Mouse (Mus musculus): ENCODE data around the gene Sys1. TPM values are rescaled to one million over a fixed set of nuclear protein-coding genes. Genes with fewer than 3 reads are reported as not detected.

Gene Sys1
- polyA plus RNA-seq, 1 experiment: 10.3 TPM

- TF ChIP-seq TAL1 (IDR thresholded peaks at IDR 0.05; ENCODE audit: low read length) (no peak), GATA1 (IDR thresholded peaks at IDR 0.05; ENCODE audit: low read length) (no peak)
- Histone ChIP-seq H3K4me1 (ENCODE audit: control insufficient read depth) (no peaks in the 10 kb centered on the region), H3K36me3 (ENCODE audit: control insufficient read depth) (peaks cover 3% of the 10 kb centered on the region; the same call in 1 of the 2 replicates), H3K4me3 (replicated peaks) (no peak overlapping the region), H3K27me3 (ENCODE audit: control insufficient read depth) (peaks cover 6% of the 10 kb centered on the region; the same call in 1 of the 2 replicates), H3K9me3 (ENCODE audit: control insufficient read depth, low read length) (no peaks in the 10 kb centered on the region)
These were observed 24.9 kb upstream of the Sys1 start for GRCm38 (mm10) chr2:164431676-164432465.

- no peaks in the 10 kb centered on the region for H3K9me3 ChIP-seq (ENCODE audit: control insufficient read depth, low read length)
- no peak overlapping the region for H3K4me3 ChIP-seq (replicated peaks)
- no peaks in the 10 kb centered on the region for H3K4me1 ChIP-seq (ENCODE audit: control insufficient read depth)
- peaks cover 3% of the 10 kb centered on the region; the same call in 1 of the 2 replicates for H3K36me3 ChIP-seq (ENCODE audit: control insufficient read depth)
- no peak for TF ChIP-seq GATA1 (IDR thresholded peaks at IDR 0.05; ENCODE audit: low read length)
- no peak for TF ChIP-seq TAL1 (IDR thresholded peaks at IDR 0.05; ENCODE audit: low read length)
- peaks cover 7% of the 10 kb centered on the region; the same call in 1 of the 2 replicates for H3K27me3 ChIP-seq (ENCODE audit: control insufficient read depth)
These were observed 24.1 kb upstream of the Sys1 start for GRCm38 (mm10) chr2:164432541-164433191.

GRCm38 (mm10) chr2:164433278-164433895 is 23.4 kb upstream of the Sys1 start:
- peaks cover 7% of the 10 kb centered on the region; the same call in 1 of the 2 replicates for H3K27me3 ChIP-seq (ENCODE audit: control insufficient read depth)
- peaks cover 3% of the 10 kb centered on the region; the same call in 1 of the 2 replicates for H3K36me3 ChIP-seq (ENCODE audit: control insufficient read depth)
- TF ChIP-seq GATA1 (IDR thresholded peaks at IDR 0.05; ENCODE audit: low read length) (no peak), TAL1 (IDR thresholded peaks at IDR 0.05; ENCODE audit: low read length) (no peak)
- no peaks in the 10 kb centered on the region for H3K9me3 ChIP-seq (ENCODE audit: control insufficient read depth, low read length)
- H3K4me1 ChIP-seq (ENCODE audit: control insufficient read depth): no peaks in the 10 kb centered on the region
- no peak overlapping the region for H3K4me3 ChIP-seq (replicated peaks)

GRCm38 (mm10) chr2:164434681-164435080 is 22.1 kb upstream of the Sys1 start:
- no peaks in the 10 kb centered on the region for H3K36me3 ChIP-seq (ENCODE audit: control insufficient read depth)
- H3K9me3 ChIP-seq (ENCODE audit: control insufficient read depth, low read length): no peaks in the 10 kb centered on the region
- peaks cover 6% of the 10 kb centered on the region; the same call in 1 of the 2 replicates for H3K27me3 ChIP-seq (ENCODE audit: control insufficient read depth)
- no peak overlapping the region for H3K4me3 ChIP-seq (replicated peaks)
- no peak for TF ChIP-seq TAL1 (IDR thresholded peaks at IDR 0.05; ENCODE audit: low read length)
- TF ChIP-seq GATA1 (IDR thresholded peaks at IDR 0.05; ENCODE audit: low read length): no peak
- H3K4me1 ChIP-seq (ENCODE audit: control insufficient read depth): no peaks in the 10 kb centered on the region

GRCm38 (mm10) chr2:164435216-164436090 is 21.3 kb upstream of the Sys1 start:
- no peaks in the 10 kb centered on the region for H3K9me3 ChIP-seq (ENCODE audit: control insufficient read depth, low read length)
- H3K36me3 ChIP-seq (ENCODE audit: control insufficient read depth): no peaks in the 10 kb centered on the region; the same call in 1 of the 2 replicates
- peaks cover 4% of the 10 kb centered on the region; the same call in 1 of the 2 replicates for H3K27me3 ChIP-seq (ENCODE audit: control insufficient read depth)
- TF ChIP-seq GATA1 (IDR thresholded peaks at IDR 0.05; ENCODE audit: low read length) (no peak), TAL1 (IDR thresholded peaks at IDR 0.05; ENCODE audit: low read length) (no peak)
- H3K4me3 ChIP-seq (replicated peaks): no peak overlapping the region
- H3K4me1 ChIP-seq (ENCODE audit: control insufficient read depth): no peaks in the 10 kb centered on the region

GRCm38 (mm10) chr2:164436215-164436913 is 20.4 kb upstream of the Sys1 start:
- Histone ChIP-seq H3K36me3 (ENCODE audit: control insufficient read depth) (no peaks in the 10 kb centered on the region; the same call in 1 of the 2 replicates), H3K9me3 (ENCODE audit: control insufficient read depth, low read length) (no peaks in the 10 kb centered on the region), H3K4me3 (replicated peaks) (no peak overlapping the region), H3K4me1 (ENCODE audit: control insufficient read depth) (no peaks in the 10 kb centered on the region), H3K27me3 (ENCODE audit: control insufficient read depth) (peaks cover 9% of the 10 kb centered on the region)
- TF ChIP-seq TAL1 (IDR thresholded peaks at IDR 0.05; ENCODE audit: low read length): no peak
- TF ChIP-seq GATA1 (IDR thresholded peaks at IDR 0.05; ENCODE audit: low read length): no peak

DNA sequence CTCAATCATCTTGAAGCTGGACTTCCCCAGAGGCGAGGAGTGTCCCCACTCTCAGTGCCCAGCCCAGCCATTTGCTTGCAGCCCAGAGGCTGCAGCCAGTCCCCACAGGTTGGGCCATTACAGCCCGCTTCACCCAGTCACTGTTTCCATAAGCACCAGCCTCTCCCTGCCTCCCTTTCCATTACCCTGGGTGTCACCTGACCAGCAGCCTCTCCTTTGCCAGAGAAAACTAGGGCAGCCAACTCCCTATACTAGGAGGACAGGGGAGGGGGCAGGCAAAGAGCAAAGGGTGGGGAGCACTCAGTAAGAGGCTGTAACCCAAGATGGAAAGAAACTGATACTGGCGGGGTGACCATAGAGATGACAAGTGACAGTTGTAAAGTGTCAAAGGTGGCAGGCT is 19.8 kb upstream of the Sys1 start:
- no peak for TF ChIP-seq TAL1 (IDR thresholded peaks at IDR 0.05; ENCODE audit: low read length)
- no peak for TF ChIP-seq GATA1 (IDR thresholded peaks at IDR 0.05; ENCODE audit: low read length)

DNA sequence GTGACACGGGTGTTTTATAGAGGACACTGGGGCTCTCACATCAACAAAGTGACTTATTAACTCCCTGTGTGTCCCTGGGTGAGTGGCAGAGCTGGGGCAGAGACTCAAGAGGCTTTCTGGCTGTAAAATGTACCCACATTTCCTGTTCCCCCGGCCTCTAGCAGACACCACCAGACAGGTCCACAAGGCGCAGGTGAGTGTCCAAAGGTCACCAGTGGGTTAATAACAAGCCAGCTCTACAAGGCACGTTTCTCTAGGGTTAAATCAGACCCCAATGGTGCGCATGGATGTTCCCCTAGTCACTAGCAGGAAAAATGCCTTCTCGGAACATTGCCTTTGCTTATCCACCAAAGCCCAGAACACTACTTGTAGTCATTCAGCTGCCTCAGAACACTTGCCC is 19.1 kb upstream of the Sys1 start:
- no peaks in the 10 kb centered on the region for H3K4me1 ChIP-seq (ENCODE audit: control insufficient read depth)
- H3K27me3 ChIP-seq (ENCODE audit: control insufficient read depth): peaks cover 21% of the 10 kb centered on the region
- no peaks in the 10 kb centered on the region for H3K9me3 ChIP-seq (ENCODE audit: control insufficient read depth, low read length)
- no peaks in the 10 kb centered on the region; the same call in 1 of the 2 replicates for H3K36me3 ChIP-seq (ENCODE audit: control insufficient read depth)
- H3K4me3 ChIP-seq (replicated peaks): no peak overlapping the region
- TF ChIP-seq TAL1 (IDR thresholded peaks at IDR 0.05; ENCODE audit: low read length): no peak
- no peak for TF ChIP-seq GATA1 (IDR thresholded peaks at IDR 0.05; ENCODE audit: low read length)

More for the DNA sequence above, 19.8 kb upstream of the Sys1 start:
- Histone ChIP-seq H3K4me1 (ENCODE audit: control insufficient read depth) (no peaks in the 10 kb centered on the region), H3K9me3 (ENCODE audit: control insufficient read depth, low read length) (no peaks in the 10 kb centered on the region), H3K36me3 (ENCODE audit: control insufficient read depth) (no peaks in the 10 kb centered on the region; the same call in 1 of the 2 replicates), H3K4me3 (replicated peaks) (no peak overlapping the region), H3K27me3 (ENCODE audit: control insufficient read depth) (peaks cover 13% of the 10 kb centered on the region)
